Mouse (Mus musculus): ENCODE data around the gene Psma7. TPM values are rescaled to one million over a fixed set of nuclear protein-coding genes. Genes with fewer than 3 reads are reported as not detected.

The Psma7 gene
- polyA plus RNA-seq (2012; rRNA removed), result 102 and 152 TPM in 2 replicates

DNA sequence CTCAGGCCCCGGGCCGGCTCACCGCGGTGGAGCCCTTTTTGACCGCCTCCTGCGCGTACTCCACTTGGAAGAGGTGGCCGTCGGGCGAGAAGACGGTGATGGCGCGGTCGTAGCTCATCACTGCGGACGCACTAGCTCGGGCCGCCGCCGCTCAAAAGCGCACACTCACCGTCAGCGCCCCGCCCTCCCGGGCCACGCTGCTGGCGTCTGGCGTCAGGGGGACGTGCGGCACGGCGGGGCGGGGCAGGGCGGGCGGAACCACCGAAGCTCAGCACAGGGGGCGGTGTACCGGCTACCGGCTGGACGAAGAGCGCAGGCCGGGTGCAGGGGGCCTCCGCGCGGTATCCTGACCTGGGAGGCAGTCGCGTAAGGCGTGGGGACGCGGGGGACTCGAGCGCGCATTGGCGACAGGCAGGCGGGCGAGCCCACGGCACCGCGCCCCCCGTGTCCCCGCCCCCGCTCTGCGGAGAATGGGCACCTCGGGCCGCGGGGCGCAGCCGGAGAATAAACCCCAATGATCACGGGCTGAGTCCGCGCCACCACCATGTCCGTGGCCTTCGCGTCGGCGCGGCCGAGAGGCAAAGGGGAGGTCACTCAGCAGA, at the start of gene Psma7, which contains the start of gene Ss18l1:
TSS of gene Psma7 (minus strand) at position 178 of the 602 bp plus-strand sequence.
TSS of gene Ss18l1 (plus strand) at position 254 of the 602 bp plus-strand sequence.
- H3K27me3 ChIP-seq (ENCODE audit: control insufficient read depth, insufficient read depth, low read length), result no peaks in the 10 kb centered on the region
- TF ChIP-seq POLR2A (IDR thresholded peaks at IDR 0.05; ENCODE audit: low read depth, low read length) (peak; percentile 86), CTCF (IDR thresholded peaks at IDR 0.05; ENCODE audit: extremely low read depth, insufficient read length, insufficient replicate concordance, low read depth, low read length) (no peak)
- under 1% methylated on average over 75 of the region's 78 CpGs for WGBS
- H3K4me1 ChIP-seq (ENCODE audit: control insufficient read depth, insufficient read depth, insufficient read length, low read length), result peaks cover 8% of the 10 kb centered on the region
- H3K36me3 ChIP-seq (ENCODE audit: control insufficient read depth, insufficient read depth, low read length), result peaks cover 14% of the 10 kb centered on the region
- H3K4me3 ChIP-seq (ENCODE audit: low read depth, low read length), result peak within 1 kb of the TSS; percentile 77
- peak within 1 kb of the TSS; percentile 70 for H3K27ac ChIP-seq (ENCODE audit: insufficient read depth, low read depth, low read length)

DNA sequence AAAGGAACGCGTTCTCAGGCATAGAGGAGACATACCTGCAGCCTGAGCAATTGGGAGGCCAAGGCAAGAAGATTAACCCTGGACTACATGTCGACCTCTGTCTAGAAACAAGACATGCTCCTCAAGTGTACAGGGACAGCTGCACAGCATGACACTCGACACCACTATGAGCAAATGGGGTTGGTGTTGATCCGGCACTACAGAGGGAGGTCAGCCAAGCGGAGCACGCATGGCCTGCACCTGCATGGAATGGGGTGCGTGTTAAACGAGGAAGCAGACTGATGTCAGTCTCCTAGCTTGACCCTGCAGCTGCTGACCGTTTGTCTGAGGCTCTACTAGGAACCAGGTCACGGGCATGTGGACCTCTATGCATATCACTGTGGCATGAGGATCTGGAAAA, 48.1 kb upstream of the Psma7 start:
- H3K4me3 ChIP-seq (ENCODE audit: low read depth, low read length), result no peak overlapping the region
- H3K27me3 ChIP-seq (ENCODE audit: control insufficient read depth, insufficient read depth, low read length), result no peaks in the 10 kb centered on the region
- H3K4me1 ChIP-seq (ENCODE audit: control insufficient read depth, insufficient read depth, insufficient read length, low read length), result no peaks in the 10 kb centered on the region
- TF ChIP-seq POLR2A (IDR thresholded peaks at IDR 0.05; ENCODE audit: low read depth, low read length) (no peak), CTCF (IDR thresholded peaks at IDR 0.05; ENCODE audit: extremely low read depth, insufficient read length, insufficient replicate concordance, low read depth, low read length) (no peak)
- no peaks in the 10 kb centered on the region for H3K36me3 ChIP-seq (ENCODE audit: control insufficient read depth, insufficient read depth, low read length)
- H3K27ac ChIP-seq (ENCODE audit: insufficient read depth, low read depth, low read length), result no peak overlapping the region
- 62% methylated on average over 11 of the region's 11 CpGs for WGBS

DNA sequence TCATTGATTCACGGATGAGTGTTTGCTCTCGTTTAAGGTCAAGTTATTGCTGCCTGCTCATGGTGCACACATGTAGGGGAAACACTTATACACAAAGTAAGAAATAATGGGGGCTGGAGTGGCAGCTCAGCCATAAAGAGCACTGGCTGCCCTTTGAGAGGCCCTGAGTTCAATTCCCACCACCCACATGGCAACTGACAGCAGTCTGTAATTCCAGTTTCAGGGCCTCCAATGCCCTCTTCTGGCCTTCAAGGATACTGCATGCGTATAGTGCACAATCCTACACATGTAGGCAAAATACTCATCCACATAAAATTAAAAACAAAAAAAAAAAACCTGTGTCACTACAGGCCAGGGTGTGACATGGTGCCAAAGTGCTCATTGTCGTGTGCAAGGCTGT, 45.2 kb upstream of the Psma7 start:
- Histone ChIP-seq H3K27me3 (ENCODE audit: control insufficient read depth, insufficient read depth, low read length) (no peaks in the 10 kb centered on the region), H3K36me3 (ENCODE audit: control insufficient read depth, insufficient read depth, low read length) (peaks cover 9% of the 10 kb centered on the region; the same call in 1 of the 2 replicates), H3K27ac (ENCODE audit: insufficient read depth, low read depth, low read length) (no peak overlapping the region), H3K4me1 (ENCODE audit: control insufficient read depth, insufficient read depth, insufficient read length, low read length) (no peaks in the 10 kb centered on the region), H3K4me3 (ENCODE audit: low read depth, low read length) (no peak overlapping the region)
- WGBS, result 83% methylated on average over 4 of the region's 4 CpGs
- no peak for TF ChIP-seq CTCF (IDR thresholded peaks at IDR 0.05; ENCODE audit: extremely low read depth, insufficient read length, insufficient replicate concordance, low read depth, low read length)
- TF ChIP-seq POLR2A (IDR thresholded peaks at IDR 0.05; ENCODE audit: low read depth, low read length), result no peak

DNA sequence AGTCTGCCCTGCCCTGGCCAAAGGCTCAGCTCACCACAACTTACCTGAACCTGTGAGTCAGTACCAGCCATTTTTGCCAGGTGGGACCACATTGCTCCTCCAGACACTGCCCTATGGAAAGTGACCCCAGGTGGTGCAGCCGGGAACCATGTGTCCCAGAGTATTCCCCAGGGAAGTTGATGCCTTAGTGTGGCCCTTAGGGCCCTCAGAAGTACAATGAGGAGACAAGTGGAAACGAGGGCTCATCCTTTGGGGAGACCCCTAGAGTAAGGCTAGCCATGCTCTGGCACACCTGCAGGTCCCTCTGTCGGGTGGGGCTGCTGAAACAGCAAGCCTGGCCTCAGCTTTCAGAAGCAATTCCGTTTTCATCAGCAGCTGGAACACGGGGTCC, 44.4 kb upstream of the Psma7 start:
- H3K4me1 ChIP-seq (ENCODE audit: control insufficient read depth, insufficient read depth, insufficient read length, low read length), result no peaks in the 10 kb centered on the region
- no peak overlapping the region for H3K4me3 ChIP-seq (ENCODE audit: low read depth, low read length)
- H3K36me3 ChIP-seq (ENCODE audit: control insufficient read depth, insufficient read depth, low read length), result peaks cover 9% of the 10 kb centered on the region; the same call in 1 of the 2 replicates
- WGBS, result 80% methylated on average over 5 of the region's 5 CpGs
- TF ChIP-seq CTCF (IDR thresholded peaks at IDR 0.05; ENCODE audit: extremely low read depth, insufficient read length, insufficient replicate concordance, low read depth, low read length), result no peak
- TF ChIP-seq POLR2A (IDR thresholded peaks at IDR 0.05; ENCODE audit: low read depth, low read length), result no peak
- H3K27me3 ChIP-seq (ENCODE audit: control insufficient read depth, insufficient read depth, low read length), result no peaks in the 10 kb centered on the region
- no peak overlapping the region for H3K27ac ChIP-seq (ENCODE audit: insufficient read depth, low read depth, low read length)

DNA sequence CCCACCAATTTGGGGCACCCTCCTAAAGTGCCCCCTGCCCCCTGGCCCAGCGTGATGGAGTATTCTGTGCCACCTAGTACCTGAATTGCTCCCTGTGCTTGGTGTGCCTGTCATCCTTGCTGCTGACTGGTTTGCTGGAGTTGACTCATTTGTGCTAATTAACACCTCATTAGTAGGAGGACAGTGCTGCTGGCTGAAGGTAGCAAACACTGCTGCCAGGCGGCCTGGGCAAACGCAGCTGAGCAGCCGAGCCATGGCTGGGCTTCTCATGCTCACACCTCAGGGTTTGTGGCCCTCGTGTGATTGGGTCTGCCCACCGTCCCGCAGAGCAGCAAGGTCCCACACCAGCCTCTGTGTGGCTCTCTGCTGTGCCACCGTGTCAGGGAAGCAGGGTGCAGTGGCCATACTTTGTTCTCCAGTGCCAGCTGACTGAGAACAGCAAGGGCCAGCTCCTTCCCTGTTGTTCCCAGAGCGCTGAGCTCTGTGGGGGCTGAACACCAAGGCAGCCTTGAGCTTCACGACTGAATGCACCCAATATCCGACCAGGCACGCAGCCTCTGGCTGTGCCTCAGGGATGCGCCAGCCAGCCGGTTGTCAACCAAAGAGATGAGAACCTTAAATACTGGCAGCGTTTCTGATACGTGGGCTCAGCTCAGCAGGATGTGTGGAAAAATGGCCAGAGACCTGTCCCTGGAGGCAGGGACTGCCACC, 43.8 kb upstream of the Psma7 start:
- TF ChIP-seq CTCF (IDR thresholded peaks at IDR 0.05; ENCODE audit: extremely low read depth, insufficient read length, insufficient replicate concordance, low read depth, low read length) (no peak), POLR2A (IDR thresholded peaks at IDR 0.05; ENCODE audit: low read depth, low read length) (no peak)
- Histone ChIP-seq H3K4me3 (ENCODE audit: low read depth, low read length) (no peak overlapping the region), H3K36me3 (ENCODE audit: control insufficient read depth, insufficient read depth, low read length) (peaks cover 9% of the 10 kb centered on the region; the same call in 1 of the 2 replicates), H3K27ac (ENCODE audit: insufficient read depth, low read depth, low read length) (no peak overlapping the region), H3K4me1 (ENCODE audit: control insufficient read depth, insufficient read depth, insufficient read length, low read length) (no peaks in the 10 kb centered on the region), H3K27me3 (ENCODE audit: control insufficient read depth, insufficient read depth, low read length) (no peaks in the 10 kb centered on the region)
- WGBS, result 79% methylated on average over 16 of the region's 16 CpGs

DNA sequence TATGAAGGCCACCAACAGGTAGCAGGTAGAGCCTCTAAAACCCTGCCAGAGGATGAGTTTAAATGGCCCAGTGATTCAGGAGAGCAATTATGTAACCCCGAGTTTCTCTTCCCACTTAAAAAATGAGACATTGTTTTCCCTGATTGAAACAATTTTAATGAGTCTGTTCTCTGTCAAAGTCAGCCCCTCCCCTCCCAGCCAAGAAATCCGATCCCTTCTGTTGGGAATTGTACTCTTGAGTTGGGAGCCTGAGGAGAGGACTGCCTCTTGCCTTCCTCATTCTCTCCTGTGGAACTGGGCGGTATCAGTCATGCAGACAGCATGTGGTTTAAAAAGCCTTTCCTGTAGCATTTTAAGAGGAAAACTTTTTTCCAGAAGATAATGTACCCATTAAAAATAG, 42.3 kb upstream of the Psma7 start:
- no peaks in the 10 kb centered on the region for H3K27me3 ChIP-seq (ENCODE audit: control insufficient read depth, insufficient read depth, low read length)
- H3K4me3 ChIP-seq (ENCODE audit: low read depth, low read length), result no peak overlapping the region
- 64% methylated on average over 3 of the region's 3 CpGs for WGBS
- TF ChIP-seq POLR2A (IDR thresholded peaks at IDR 0.05; ENCODE audit: low read depth, low read length), result no peak
- no peak for TF ChIP-seq CTCF (IDR thresholded peaks at IDR 0.05; ENCODE audit: extremely low read depth, insufficient read length, insufficient replicate concordance, low read depth, low read length)
- H3K36me3 ChIP-seq (ENCODE audit: control insufficient read depth, insufficient read depth, low read length), result peaks cover 9% of the 10 kb centered on the region; the same call in 1 of the 2 replicates
- no peak overlapping the region for H3K27ac ChIP-seq (ENCODE audit: insufficient read depth, low read depth, low read length)
- H3K4me1 ChIP-seq (ENCODE audit: control insufficient read depth, insufficient read depth, insufficient read length, low read length), result no peaks in the 10 kb centered on the region

DNA sequence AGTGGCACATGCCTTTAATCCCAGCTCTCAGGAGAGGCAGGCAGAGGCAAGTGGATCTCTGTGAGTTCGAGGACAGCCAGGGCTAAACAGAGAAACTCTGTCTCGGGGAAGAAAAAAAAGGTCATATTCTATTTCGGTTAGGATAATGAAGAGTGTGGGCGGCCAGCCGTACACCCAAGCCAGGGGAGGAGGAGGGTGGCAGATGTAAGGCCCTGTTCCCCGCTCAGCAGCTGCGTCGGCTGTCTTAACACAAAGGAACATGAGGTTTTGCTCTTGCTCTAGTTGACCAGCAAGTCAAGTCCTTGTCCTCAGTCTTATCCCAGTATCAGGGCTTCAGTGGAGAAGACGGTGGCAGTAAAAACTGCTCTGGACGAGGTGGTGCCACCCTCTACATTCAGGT, 40.8 kb upstream of the Psma7 start:
- Histone ChIP-seq H3K27me3 (ENCODE audit: control insufficient read depth, insufficient read depth, low read length) (no peaks in the 10 kb centered on the region), H3K36me3 (ENCODE audit: control insufficient read depth, insufficient read depth, low read length) (peaks cover 12% of the 10 kb centered on the region; the same call in 1 of the 2 replicates), H3K27ac (ENCODE audit: insufficient read depth, low read depth, low read length) (no peak overlapping the region), H3K4me3 (ENCODE audit: low read depth, low read length) (no peak overlapping the region), H3K4me1 (ENCODE audit: control insufficient read depth, insufficient read depth, insufficient read length, low read length) (no peaks in the 10 kb centered on the region)
- 94% methylated on average over 10 of the region's 10 CpGs for WGBS
- no peak for TF ChIP-seq POLR2A (IDR thresholded peaks at IDR 0.05; ENCODE audit: low read depth, low read length)
- no peak for TF ChIP-seq CTCF (IDR thresholded peaks at IDR 0.05; ENCODE audit: extremely low read depth, insufficient read length, insufficient replicate concordance, low read depth, low read length)

All from small intestine, adult 2 months (tissue).